Mouse (Mus musculus) kidney, postnatal 25 days (tissue): ENCODE measurements at regions not wholly inside any gene's neighbourhood (a gene's known extent, or its start where the extent isn't known, plus 50 kb on each side); places are given as distances from the start of the nearest gene placed in this dataset.

Experiments used
- DNase-seq, 2 experiments: peaks; one replicate each; pipeline ENCODE4 v3.0.0; 2021; ENCODE audit warnings: mixed read lengths in 2 of 2

DNA sequence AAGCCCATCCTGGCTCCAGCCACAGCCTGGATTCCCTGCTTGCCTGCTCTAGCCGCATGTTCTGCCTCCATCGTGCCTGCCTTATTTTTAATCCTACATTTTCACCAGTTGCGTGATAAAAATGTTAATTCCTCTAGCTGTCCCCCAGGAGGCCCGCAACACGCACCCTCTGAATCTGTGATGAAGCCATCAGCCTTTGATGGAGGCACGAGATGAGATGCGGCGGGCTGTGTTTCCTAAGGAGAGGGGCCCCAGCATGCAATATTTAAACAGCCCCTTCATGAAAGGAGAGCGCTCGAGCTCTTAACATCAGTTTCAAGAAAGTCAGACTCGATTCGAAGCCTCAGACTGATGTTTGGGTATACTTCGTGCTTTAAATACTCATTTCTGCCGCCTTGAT, 76.3 kb downstream of the Nptx2 start:
- no peak for DNase-seq

DNA sequence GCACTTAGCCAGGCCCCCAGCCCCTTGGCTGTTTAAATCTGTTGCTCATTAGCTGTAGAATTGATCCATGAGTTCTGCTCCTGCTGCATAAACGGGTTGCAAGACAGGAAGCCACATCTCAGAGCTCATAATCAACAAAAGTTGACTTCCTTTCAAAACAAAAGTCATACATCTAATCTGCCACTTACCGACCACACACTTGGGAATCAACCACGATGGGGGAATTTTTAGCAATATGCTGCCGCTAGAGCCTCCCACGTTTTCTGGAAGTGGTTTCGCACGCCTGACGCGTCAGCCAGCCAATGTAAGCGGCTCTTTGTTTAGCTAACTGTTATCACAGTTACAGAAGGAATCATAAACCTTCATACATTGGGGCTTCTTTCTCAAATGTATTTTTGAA, 77.7 kb downstream of the Nptx2 start:
- no peak for DNase-seq

DNA sequence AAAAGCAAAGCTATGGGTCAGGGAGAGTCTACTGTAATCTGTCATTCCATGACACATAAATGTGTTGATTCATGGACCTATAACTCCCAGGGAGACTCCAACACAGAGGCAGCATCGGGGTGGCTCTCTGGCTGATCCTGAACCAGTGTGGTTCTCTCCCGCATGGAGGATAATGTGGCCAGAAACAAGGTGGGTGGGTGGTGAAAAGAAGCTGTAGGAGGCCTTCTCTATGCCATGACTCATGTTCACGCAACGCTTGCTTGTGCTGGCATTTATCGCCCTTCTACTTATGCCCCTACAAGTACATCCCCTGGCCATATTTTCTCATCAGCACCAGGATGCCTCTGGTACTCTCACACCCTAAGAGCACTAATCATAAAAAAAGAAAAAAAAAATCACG, 86.6 kb downstream of the Nptx2 start:
- no peak for DNase-seq

DNA sequence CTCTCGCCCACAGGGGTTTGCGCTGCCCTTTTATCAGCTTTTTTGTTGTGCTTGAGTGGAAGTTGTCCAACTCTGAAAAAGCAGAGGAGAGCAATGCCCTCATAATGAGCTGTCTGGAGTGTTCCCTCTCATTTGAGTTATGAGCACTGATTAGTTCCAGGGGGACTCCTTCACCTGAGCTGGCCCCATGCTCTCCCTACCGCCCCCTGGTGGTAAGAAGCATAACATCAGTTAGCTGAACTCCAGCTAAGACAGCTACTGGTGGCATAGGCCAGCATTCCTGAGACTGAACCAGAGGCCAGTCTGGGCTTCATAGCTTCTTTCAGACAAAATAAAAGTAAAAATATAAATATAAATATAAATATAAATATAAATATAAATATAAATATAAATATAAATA, 92.9 kb downstream of the Nptx2 start:
- peak; percentile 39 to 43 for DNase-seq

DNA sequence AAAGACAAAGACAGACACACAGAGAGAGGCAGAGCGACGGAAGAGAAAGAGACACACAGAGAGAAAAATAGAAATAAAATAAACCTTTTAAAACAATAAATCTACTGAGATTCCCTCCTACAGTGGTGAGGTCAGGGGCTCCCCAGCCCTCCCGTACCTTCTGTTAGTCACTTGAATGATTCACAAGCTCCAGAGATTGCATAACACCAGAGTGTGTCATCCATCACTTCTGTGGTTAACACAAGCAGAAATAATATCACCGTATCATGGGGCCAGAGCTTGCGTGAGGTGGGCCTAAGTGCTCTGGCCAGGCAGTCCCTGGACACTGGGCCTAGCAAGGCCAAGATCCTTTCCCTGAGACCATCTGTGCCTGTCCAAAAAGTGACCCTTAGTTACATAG, 93.9 kb downstream of the Nptx2 start:
- no peak for DNase-seq

DNA sequence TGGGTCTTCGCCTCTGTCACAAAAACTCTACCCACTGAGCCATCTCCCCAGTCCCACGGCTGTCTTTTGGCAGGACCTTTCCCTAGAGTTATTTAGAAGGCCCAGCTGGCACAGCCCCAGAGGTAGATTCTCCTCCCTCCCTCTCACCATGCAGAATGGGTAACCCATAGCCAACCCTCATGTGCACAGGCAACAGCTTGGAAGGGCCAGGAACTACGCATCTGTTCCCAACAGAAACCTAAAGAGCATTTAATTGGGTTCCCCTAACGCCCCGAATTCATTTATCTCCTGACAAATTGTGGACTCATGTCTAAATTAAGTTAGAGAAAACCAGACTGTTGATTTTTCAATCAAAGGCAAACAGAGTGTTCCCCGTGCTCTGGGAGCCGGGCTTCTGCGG, 97.1 kb downstream of the Nptx2 start:
- no peak for DNase-seq

DNA sequence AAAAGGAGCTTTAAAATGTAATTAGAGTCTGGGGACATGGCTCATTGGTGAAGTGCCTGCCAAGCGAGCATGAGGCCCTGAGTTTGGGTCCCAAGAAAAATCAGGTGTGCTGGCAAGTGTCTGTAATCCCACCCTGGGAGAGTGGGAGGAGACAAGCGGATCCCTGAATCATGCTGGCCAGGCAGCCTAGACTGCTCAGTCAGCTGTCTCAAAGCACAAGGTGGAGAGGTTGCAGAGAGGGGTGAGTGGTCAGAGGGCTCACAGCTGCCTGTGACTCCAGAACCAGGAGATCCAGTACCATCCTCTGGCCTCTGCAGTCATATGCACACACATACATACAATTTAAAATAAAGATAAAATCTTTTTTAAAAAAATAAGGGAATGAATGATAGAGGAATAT, 97.7 kb downstream of the Nptx2 start:
- DNase-seq: no peak

DNA sequence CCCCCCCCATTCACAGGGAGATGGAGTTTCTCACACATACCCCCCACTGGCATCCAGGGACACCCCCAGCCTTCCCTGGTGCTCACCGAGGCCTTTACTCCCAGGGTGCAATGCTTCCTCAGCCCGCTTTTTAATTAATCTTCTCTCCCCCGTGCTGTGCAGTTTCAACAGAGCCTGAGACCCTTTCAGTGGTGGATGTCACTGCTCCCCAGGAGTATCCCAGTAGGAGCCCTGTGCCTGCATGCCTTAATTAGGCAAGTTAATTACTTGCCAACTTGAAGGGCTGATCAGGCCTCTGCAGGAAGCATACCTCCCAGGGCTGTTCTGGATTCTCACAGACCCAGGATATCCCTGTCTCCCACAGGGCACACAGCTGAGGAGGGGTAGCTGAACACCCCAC, 99.7 kb downstream of the Nptx2 start:
- DNase-seq: no peak

DNA sequence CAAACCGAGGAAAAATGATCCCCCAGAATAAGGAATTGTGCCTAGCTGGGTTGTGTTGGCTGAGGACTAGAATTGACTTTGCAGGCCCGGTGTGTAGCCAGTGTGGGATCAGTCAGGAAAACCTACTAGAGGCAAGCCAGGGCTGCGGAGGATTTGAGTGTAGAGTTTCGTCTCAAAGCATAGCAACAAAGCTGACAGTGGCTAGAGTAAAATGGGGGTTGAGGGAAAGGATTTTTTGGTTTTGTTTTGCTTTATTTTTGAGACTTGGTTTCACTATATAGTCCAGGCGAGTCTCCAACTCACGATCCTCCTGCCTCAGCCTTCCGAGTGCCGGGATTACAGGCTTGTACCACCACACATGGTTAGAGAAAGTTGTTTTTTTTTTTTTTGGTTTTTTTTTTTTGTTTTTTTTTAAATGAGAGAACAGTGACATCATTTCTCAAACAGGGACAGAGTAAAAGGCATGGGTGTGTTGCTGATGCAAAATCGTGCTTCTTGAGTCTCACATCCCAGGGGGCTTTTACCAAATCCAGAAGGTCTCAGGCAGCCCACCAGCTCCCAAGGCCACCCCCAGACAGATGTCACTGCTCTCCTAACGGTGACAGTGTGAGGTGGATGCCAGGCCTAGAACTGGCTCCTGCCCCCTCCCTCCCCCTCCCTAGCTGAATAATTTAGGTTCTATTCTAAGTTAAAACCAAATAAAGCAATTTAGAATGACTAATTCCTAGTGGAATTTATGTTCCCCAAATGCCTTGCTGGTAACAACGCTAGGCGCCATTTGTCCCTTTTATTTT, 101.8 kb downstream of the Nptx2 start:
- no peak for DNase-seq

DNA sequence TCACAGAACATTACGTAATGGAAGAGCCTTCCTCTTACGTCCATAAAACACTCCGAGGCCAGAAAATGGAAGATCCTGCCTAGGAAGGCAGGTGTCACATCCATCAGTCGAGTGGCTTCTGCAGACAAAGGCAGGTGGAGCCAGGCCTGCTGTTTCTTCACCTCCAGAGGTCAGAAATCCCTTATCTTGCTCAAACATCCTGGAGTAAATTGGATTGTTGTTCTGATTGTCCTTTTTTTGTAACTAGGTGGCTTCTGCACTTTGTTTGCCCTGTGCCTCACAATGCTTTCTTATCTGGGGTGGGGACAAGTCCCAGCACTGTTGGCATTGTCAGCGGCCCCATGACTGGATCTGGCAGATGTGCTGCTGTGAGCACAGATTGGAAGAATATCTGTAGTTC, 106.5 kb downstream of the Nptx2 start:
- DNase-seq: peak; percentile 20 to 49

DNA sequence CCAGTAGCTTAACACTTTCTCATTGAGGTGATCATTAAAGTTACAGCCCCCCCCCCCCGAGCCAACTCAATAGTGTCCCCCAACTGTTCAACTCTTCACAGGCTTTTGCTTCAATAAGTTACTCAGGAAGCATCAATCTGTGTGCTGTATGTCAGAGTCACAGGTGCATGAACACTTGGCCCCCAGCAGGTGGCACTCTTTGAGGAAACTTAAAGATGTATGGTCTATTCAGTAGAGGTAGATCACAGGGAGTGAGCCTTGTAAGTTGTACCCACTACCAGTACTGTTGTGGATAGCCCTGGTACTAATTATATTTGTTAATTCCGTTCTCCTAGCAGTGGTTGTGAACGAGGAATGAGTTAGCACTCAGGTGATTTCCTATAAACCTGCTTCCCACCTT, 99.6 kb downstream of the Tmem130 start:
- DNase-seq: no peak

DNA sequence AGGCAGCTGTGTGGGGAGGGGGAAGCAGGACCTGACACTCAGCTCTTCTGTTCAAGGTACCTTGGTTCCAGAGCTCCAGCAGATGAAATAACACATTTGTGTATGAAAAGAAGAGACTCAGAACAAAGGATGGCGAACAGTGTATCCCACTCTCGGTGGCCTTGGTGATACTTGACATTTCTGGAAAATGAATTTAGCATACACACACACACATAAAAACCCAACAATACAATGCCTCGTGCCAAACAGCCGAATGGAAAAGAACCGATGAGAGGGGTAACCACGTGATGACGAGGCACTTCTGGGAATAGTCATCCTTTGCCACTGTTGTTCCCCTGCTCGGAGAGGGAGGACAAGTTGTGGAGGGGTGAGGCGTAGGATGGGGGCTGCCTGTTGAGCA, 97.6 kb downstream of the Tmem130 start:
- DNase-seq: no peak

DNA sequence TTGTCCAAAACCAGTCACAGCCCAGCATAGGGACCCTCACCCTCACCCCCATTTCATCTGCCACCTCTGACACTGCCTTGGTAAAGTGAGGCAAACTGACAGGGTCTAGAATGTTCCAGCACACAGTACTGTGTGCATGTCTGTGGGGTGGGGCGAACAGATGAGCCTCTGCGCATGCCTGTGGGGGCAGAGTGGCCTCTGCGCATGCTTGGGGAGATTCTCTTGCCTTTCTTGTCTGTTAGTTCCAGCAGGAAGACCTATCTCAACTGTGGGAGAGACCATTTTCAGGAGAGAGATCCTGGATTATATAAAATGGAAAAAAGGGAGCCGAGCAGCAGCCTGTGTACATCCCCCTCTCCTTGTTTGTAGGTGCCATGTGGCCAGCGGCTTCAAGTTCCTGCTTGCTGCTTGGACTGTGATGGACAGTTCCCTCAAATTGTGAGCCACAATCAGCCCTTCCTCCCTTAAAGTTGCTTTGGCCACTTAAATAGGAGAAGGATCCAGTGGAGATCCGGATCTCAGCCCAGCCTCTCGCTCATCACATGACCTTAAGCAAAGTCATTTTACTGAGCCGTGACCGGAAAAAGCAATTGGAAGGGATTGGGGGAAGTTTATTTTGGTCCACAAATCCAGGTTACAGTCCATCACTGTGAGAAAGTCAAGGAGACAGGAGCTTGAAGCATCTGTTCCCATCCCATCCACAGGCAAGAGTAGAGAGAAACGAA, 96.9 kb downstream of the Tmem130 start:
- no peak for DNase-seq

DNA sequence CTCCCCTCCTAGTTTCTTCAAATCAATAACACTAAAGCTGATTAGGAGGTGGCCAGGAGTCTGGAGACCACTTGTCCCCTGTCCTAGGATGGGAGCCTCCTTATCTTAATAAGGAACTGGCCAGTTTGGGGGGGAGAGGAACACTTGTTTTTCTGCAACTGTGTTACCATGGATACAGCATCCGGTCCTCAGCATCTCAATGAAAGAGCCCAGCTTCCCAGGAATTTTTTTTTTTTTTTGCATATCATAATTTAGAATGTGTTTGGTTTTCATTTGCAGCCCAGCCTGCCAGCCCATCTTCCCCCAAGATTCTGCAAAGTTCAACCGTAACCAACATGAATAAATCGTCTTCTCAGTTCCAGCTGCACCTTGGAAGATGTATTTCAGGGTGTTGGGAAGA, 93.6 kb downstream of the Tmem130 start:
- no peak for DNase-seq

DNA sequence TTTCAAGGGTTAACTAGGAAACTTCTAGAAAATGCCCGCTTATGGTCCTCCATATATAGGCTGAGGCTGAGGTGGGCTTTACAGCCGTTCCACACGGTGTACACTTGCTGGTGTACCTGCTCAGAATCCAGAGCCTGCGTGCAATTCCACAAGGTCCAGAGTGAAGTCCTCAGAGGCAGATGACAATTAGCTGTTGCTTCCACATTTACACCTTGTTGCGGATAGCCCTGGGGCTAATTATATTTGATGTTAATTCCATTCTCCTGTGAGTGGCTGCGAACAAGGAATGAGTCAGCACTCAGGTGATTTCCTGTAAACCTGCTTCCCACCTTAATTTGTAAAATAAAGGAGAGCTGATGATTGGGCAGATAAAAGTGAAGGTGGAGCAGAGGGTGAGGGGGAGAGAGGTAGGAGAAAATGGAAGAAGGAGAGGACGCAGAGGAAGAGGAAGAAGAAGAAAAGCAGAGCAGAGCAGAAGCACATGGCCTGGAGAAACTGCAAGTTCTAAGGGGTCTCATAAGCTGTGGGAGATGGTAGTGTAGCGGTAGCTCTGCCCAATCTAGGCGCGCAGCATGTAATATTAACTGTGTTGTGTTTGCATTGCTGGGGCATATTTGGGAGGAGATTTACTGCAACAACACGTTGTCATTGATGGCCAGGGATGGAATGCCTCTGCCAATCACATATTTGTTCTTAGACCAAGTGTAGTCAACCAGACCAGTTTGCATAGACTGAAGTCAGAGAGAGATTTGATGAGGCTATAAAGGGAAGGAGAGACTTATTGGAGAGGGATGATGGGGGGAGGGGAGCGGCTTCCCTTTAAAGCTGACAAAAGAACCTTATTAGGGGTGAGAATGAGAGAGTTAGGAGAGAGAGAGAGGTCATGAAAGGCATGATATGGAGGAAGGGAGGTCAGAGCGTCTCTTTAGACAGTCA, 82.5 kb downstream of the Tmem130 start:
- DNase-seq: no peak

DNA sequence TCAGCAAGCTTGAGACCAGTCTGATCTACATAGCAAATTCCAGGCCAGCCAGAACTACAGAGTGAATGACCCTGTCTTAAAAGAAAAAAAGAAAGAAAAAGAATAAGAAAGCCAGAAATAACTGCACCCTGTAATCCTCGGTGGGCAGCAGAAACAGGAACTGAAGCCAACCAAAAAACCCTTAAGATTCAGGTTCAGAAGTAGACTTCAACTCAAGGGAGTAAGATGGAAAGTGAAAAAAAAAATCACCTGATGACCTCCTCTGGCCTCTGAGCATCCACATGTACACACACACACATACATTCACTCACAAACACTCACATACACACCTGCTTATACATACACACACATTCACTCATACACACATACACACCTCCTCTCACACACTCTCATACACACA, 77.4 kb downstream of the Tmem130 start:
- no peak for DNase-seq
